Mouse (Mus musculus) midbrain, embryonic 13.5 days (tissue): Measurements from ENCODE around the gene Bap1. TPM values are rescaled to one million over a fixed set of nuclear protein-coding genes. Genes with fewer than 3 reads are reported as not detected.

Experiments
- ATAC-seq: fragments of 200-750 bp; cut with Nextera tagmentation; 2 replicates; pipeline ENCODE4 v1.8.0; 2017; ENCODE audit warnings: mild to moderate bottlenecking, moderate TSS enrichment, moderate library complexity
- H3K27ac ChIP-seq: fragments of 300-500 bp; sonication (generic); 2 replicates; pipeline ENCODE4 v1.5.1; 2015; ENCODE audit warnings: inconsistent platforms, mild to moderate bottlenecking, moderate library complexity
- H3K27me3 ChIP-seq: fragments of 300-500 bp; sonication (generic); 2 replicates; pipeline ENCODE4 v1.6.1; 2015; ENCODE audit warnings: mild to moderate bottlenecking, inconsistent platforms
- H3K36me3 ChIP-seq: fragments of 300-500 bp; sonication (generic); 2 replicates; pipeline ENCODE4 v1.6.1; 2015; ENCODE audit warnings: mild to moderate bottlenecking, inconsistent platforms
- H3K4me1 ChIP-seq: fragments of 300-500 bp; sonication (generic); replicated peaks from 2 replicates; pipeline ENCODE4 v1.6.1; 2015; ENCODE audit warnings: inconsistent platforms
- H3K4me2 ChIP-seq: fragments of 300-500 bp; sonication (generic); replicated peaks from 2 replicates; pipeline ENCODE4 v1.6.1; 2015; ENCODE audit warnings: moderate library complexity, mild to moderate bottlenecking, inconsistent platforms
- H3K4me3 ChIP-seq: fragments of 300-500 bp; sonication (generic); replicated peaks from 2 replicates; pipeline ENCODE4 v1.5.1; 2015; ENCODE audit warnings: mild to moderate bottlenecking, inconsistent platforms
- H3K9ac ChIP-seq: fragments of 300-500 bp; sonication (generic); replicated peaks from 2 replicates; pipeline ENCODE4 v1.6.1; 2015; ENCODE audit warnings: mild to moderate bottlenecking, inconsistent platforms
- H3K9me3 ChIP-seq: fragments of 300-500 bp; sonication (generic); 2 replicates; pipeline ENCODE4 v1.6.1; 2016; ENCODE audit warnings: mild to moderate bottlenecking, inconsistent platforms
- WGBS: fragments of 180-500 bp; shearing (Covaris S2); methylation state at CpG from one replicate; pipeline ENCODE4 v1.1.7; 2015; 5-methylcytosine and 5-hydroxymethylcytosine counted together
- polyA plus RNA-seq: library from polyadenylated mRNA; unstranded; fragments of >200 nt; fragmentation: Nextera tagmentation; extraction: Ambion mirVana; gene quantifications from 2 replicates; pipeline ENCODE4 v1.2.1, GENCODE M21; 2015

Bap1 gene
- polyA plus RNA-seq, 1 experiment from 2014 or later = 133 TPM

GRCm38 (mm10) chr14:31268301-31269001, 17.2 kb downstream of the Bap1 start:
- H3K9me3 ChIP-seq = no peaks in the 10 kb centered on the region
- WGBS = 19% methylated on average over 9 of the region's 9 CpGs
- H3K4me2 ChIP-seq = peak overlapping the region; percentile 50
- ATAC-seq = peak; percentile 73
- no peak overlapping the region for H3K9ac ChIP-seq
- peaks cover 29% of the 10 kb centered on the region for H3K4me1 ChIP-seq
- H3K27ac ChIP-seq = peak overlapping the region; percentile 83
- peak overlapping the region; percentile 27 for H3K4me3 ChIP-seq
- peaks cover 2% of the 10 kb centered on the region; the same call in 1 of the 2 replicates for H3K36me3 ChIP-seq
- no peaks in the 10 kb centered on the region for H3K27me3 ChIP-seq

- 14% methylated on average over 28 of the region's 28 CpGs for WGBS
- no peaks in the 10 kb centered on the region for H3K27me3 ChIP-seq
- H3K4me1 ChIP-seq = peaks cover 29% of the 10 kb centered on the region
- peak overlapping the region; percentile 50 for H3K4me2 ChIP-seq
- peak overlapping the region; percentile 27 for H3K4me3 ChIP-seq
- no peaks in the 10 kb centered on the region for H3K9me3 ChIP-seq
- H3K27ac ChIP-seq = peak overlapping the region; percentile 83
- ATAC-seq = peak; percentile 57
- peak overlapping the region; percentile 30 for H3K9ac ChIP-seq
- no peaks in the 10 kb centered on the region; the same call in 1 of the 2 replicates for H3K36me3 ChIP-seq
Measured at GRCm38 (mm10) chr14:31269456-31270100, 18.3 kb downstream of the Bap1 start.

GRCm38 (mm10) chr14:31271121-31271520, 19.9 kb downstream of the Bap1 start:
- Histone ChIP-seq H3K4me2 (no peak overlapping the region), H3K4me1 (peaks cover 29% of the 10 kb centered on the region), H3K27me3 (no peaks in the 10 kb centered on the region), H3K9me3 (no peaks in the 10 kb centered on the region), H3K9ac (no peak overlapping the region), H3K4me3 (no peak overlapping the region), H3K36me3 (no peaks in the 10 kb centered on the region), H3K27ac (no peak overlapping the region)
- 88% methylated on average over 6 of the region's 6 CpGs for WGBS
- ATAC-seq = no peak

GRCm38 (mm10) chr14:31272164-31272563, 20.9 kb downstream of the Bap1 start:
- H3K27me3 ChIP-seq = no peaks in the 10 kb centered on the region
- peaks cover 29% of the 10 kb centered on the region for H3K4me1 ChIP-seq
- 0 out of 2 replicates have a peak, but pooled peaks have one; percentile 7 for ATAC-seq
- H3K9ac ChIP-seq = no peak overlapping the region
- no peak overlapping the region for H3K4me2 ChIP-seq
- H3K36me3 ChIP-seq = no peaks in the 10 kb centered on the region
- no peak overlapping the region for H3K4me3 ChIP-seq
- 29% methylated on average over 7 of the region's 7 CpGs for WGBS
- no peak overlapping the region for H3K27ac ChIP-seq
- H3K9me3 ChIP-seq = no peaks in the 10 kb centered on the region

- H3K36me3 ChIP-seq = no peaks in the 10 kb centered on the region
- H3K27me3 ChIP-seq = no peaks in the 10 kb centered on the region
- H3K9ac ChIP-seq = no peak overlapping the region
- 90% methylated on average over 8 of the region's 8 CpGs for WGBS
- H3K4me2 ChIP-seq = no peak overlapping the region
- H3K4me1 ChIP-seq = no peaks in the 10 kb centered on the region
- H3K4me3 ChIP-seq = no peak overlapping the region
- H3K27ac ChIP-seq = no peak overlapping the region
- H3K9me3 ChIP-seq = no peaks in the 10 kb centered on the region
- ATAC-seq = no peak
Measured at GRCm38 (mm10) chr14:31285728-31286127, 34.5 kb downstream of the Bap1 start.

Other genes with a start within 250 kb of the Bap1 start
- 293 and 296 TPM in 2 replicates for gene Spcs1, start 249.8 kb upstream of the Bap1 start, polyA plus RNA-seq
- 175 and 181 TPM in 2 replicates for gene Pbrm1, start 232.3 kb upstream of the Bap1 start, polyA plus RNA-seq
- gene Gnl3, start 232.3 kb upstream of the Bap1 start, polyA plus RNA-seq = 54.6 and 57.1 TPM in 2 replicates
- gene Smim4, start 122.5 kb upstream of the Bap1 start, polyA plus RNA-seq = 75.8 and 78.8 TPM in 2 replicates
- 280 and 317 TPM in 2 replicates for gene Nt5dc2, start 120.4 kb upstream of the Bap1 start, polyA plus RNA-seq
- 19.8 and 23.2 TPM in 2 replicates for gene Stab1, start 82.8 kb upstream of the Bap1 start, polyA plus RNA-seq
- gene Tnnc1, start 43.1 kb upstream of the Bap1 start, polyA plus RNA-seq = 1.1 and 1.9 TPM in 2 replicates
- gene Nisch, start 34.5 kb upstream of the Bap1 start, polyA plus RNA-seq = 354 and 385 TPM in 2 replicates
- gene Sema3g, start 33.6 kb upstream of the Bap1 start, polyA plus RNA-seq = 0.76 and 0.83 TPM in 2 replicates
- gene Phf7, start 133 bp upstream of the Bap1 start, polyA plus RNA-seq = 12.7 and 13.2 TPM in 2 replicates
- 5.0 and 5.3 TPM in 2 replicates for gene Dnah1, start 72.4 kb downstream of the Bap1 start, polyA plus RNA-seq
- gene Capn7, start 85.2 kb downstream of the Bap1 start, polyA plus RNA-seq = 66.3 and 69.7 TPM in 2 replicates
- 111 and 116 TPM in 2 replicates for gene Sh3bp5, start 184.6 kb downstream of the Bap1 start, polyA plus RNA-seq
- 11.6 and 12.2 TPM in 2 replicates for gene Eaf1, start 242.9 kb downstream of the Bap1 start, polyA plus RNA-seq
- 55.3 and 67.1 TPM in 2 replicates for gene Mettl6, start 243.6 kb downstream of the Bap1 start, polyA plus RNA-seq